Mouse (Mus musculus) ovary, postnatal 14 days (tissue): ENCODE measurements around the gene Alg9.

Source experiments
- DNase-seq: peaks from one replicate; pipeline ENCODE4 v3.0.0; 2022; ENCODE audit warnings: low spot score

The Alg9 gene

DNA sequence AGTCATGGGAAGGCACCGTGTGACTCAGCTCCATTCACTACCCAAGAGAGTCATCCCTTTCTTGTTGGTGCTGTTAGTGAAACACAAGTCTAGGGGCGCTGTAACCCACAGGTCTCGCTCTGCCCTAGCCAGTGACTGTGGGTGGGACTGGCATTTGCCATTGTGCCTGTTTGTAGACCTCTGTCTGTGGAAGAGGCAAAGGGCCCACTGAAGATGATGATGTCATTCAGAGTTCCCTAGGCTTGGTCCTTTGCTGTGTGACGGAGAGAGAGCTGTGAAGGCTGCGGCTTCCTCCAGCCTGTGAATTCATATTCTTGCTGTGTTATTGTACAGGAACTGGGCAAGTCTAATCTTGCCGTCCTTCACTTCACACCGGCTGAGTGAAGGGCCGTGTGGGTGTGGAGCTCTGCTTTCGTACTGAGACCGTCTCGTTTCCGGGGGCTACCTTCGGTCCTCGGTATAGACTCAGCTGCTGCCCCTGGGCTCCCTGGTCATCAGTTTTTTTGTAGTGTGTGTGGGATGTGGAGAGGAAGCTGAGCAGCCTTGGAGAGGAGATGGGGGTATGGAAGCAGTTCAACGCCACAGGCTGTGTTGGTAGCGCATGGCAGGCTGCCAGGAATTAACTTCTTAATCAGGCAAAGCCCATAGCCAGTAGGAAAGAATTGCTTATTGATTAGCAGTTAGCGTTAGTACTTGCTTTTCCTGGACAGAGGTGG, 78.0 kb downstream of the Alg9 start:
- DNase-seq = no peak

- no peak for DNase-seq
These were observed 79.6 kb downstream of the Alg9 start for GRCm38 (mm10) chr9:50854376-50854775.

GRCm38 (mm10) chr9:50855133-50855766, 80.4 kb downstream of the Alg9 start:
- DNase-seq = no peak

DNA sequence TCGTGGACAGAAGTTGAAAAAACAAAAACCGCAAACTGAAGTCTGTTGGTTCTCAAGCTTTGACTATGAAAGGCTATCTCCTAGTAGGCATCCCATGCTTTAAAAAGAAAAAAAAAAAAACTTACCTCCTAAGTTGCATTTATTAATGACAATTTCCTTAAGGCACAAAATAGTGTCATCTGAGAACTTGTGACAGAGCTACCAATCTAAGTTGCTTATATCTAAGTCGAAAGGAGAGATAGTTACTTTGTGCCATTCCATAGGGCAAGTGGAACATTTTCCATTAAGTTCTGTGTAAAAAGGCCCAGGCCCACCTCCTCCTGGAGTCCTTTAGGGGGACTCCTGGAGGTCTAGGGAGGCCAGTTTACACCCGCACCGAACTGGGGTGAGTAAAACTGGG, 81.0 kb downstream of the Alg9 start:
- no peak for DNase-seq

DNA sequence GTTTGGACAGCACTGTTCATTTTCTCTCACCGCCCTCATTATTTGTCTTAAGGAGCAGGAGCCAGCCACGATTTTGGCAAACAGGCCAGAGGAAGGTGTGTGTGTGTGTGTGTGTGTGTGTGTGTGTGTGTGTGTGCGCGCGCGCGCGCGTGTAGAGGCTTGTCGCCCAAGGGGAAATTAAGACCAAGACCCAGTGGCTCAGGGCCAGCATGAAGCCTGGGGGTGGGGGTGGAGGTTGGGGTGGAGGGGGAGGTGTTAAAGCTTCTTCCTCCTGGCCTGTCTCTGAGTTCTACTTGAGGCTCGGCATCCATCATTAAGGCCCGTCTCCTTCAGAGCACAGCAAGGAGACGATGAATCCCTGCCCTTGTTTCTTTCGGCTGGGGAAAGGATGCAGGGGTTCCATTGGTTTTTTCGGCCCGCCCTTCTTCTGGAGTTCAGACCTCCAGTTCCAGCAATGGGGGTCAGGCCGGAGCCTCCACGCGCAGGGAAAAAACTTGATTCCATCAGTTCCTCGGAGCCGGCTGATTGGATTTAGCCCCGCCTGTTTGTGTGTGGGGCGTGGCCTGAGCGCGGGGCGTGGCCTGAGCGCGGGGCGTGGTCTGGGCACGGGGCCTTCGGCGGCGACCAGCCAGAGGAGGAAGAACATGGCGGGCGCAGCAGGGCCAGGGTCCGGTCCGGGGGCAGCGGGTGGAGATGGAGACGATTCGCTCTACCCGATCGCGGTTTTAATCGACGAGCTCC, 81.7 kb downstream of the Alg9 start:
- peak; percentile 97 for DNase-seq

DNA sequence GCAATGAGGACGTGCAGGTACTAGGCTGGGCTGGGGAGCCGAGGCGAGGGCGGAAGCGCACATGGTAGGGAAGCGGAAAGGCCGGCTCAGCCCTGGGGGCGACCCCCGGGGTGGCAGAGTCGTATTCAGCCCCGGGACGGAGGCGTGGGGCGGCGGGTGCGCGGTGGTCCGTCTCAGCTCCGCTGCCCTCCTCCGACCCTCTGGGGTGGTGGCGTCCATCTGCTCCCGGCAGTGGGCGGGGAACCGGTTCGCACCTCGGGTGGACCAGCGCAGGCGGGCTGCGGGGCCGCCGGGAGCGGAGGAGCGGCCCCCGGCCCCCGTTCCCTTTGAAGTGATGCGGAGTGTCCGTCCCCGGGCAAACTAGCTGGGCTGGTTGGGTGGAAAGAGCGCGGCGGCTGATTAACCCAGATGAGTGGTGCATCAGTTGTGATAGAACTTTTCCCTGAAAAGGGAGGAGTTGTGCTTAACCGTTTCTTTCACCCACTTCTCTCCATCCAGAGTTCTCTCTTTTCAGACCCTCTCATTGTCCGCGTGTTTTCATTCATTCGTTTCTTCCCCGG, 82.3 kb downstream of the Alg9 start:
- DNase-seq = no peak

DNA sequence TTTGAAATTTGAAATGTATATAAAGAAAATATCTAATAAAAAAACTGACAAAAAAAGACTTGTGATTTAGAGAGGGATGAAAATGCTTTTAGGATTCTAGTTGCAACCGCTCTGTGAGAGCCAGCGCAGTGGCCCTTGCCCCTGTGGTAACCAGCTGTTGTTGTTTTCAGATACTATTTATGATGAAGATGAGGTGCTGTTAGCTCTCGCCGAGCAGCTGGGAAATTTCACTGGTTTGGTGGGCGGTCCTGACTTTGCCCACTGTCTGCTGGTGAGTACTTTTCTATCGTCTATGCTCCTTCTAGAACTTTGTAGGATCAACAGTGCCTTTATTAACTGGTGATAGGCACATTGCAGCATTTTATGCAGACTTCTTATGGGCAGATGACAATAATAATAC, 83.9 kb downstream of the Alg9 start:
- DNase-seq = no peak

GRCm38 (mm10) chr9:50861119-50861839, 86.5 kb downstream of the Alg9 start:
- DNase-seq = no peak

DNA sequence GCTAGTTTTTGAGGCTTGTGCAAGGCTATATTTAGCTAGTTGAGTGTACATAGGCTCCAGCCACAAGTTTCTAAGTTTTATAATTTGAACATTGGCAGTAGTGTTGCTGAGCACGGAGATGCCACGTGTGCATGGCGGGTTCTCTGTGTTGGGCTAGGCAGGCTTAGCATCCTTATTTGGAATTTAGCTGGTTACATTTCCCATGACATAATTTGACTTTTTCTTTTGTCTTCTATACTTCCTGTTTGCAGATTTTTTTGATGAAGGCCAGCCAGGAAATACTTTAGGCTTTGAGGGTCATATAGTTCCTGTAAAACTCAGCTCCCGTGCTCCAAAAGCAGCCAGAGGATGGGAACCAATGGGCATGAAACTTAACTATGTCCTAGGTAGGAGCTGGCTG, 89.0 kb downstream of the Alg9 start:
- DNase-seq = no peak

- DNase-seq = no peak
These were observed 90.1 kb downstream of the Alg9 start for GRCm38 (mm10) chr9:50864877-50865276.

DNA sequence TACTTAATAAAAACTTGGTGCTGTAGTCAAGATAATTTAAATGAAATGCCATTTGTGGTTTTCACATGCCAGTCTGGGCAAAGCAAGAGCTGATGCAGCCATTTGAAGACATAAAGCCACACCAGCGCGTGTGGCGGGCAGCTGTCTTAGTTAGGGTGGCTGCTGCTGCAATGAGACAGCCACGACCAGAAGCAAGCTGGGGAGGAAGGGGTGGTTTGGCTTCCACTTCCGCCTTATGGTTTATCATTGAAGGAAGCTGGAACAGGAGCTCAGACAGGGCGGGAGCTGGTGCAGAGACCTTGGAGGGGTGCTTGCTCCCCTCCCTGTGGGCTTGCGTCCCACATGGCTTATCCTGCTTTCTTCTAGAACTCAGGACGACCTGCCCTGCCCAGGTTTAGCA, 91.0 kb downstream of the Alg9 start:
- no peak for DNase-seq

DNA sequence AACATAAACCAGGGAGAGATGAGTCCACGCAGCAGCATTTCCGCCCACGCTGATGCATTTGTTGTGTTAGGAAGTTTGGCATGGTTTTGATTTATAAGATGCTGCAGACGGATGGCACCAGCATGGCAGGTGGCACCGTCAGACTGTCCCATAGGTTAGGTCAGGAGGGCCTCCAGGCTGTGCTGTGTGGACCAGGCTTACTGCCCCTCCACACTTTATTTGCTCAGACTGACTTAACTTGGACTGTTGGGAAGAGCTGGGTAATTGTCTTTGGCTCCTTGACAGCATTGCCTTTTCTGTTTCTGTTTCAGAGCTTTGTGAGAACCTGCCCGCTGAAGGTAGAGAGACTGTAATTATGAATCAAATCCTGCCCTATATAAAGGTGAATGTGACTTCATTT, 92.2 kb downstream of the Alg9 start:
- DNase-seq = no peak

DNA sequence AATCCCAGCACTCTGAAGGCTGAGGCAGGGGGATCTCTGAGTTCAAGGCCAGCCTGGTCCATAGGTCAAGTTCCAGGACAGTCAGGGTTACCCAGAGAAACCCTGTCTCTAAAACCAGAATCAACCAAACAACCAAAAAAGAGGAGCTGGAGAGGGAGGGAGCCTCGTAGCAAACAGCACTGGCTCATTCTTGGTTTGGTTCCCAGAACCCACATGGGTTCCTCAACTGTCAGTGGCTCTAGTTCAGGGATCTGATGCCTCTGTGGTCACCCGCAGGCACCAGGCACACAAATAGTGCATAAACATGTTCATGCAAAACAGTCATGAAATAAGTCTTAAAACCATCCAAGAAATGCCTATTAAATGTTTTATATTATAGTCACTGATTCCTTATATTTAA, 93.4 kb downstream of the Alg9 start:
- DNase-seq = no peak

- DNase-seq = no peak
These were observed 98.4 kb downstream of the Alg9 start for GRCm38 (mm10) chr9:50873210-50873609.

GRCm38 (mm10) chr9:50874031-50874430, 99.2 kb downstream of the Alg9 start:
- DNase-seq = no peak

- no peak for DNase-seq
These were observed 100.7 kb downstream of the Alg9 start for GRCm38 (mm10) chr9:50875470-50875869.

- DNase-seq = no peak
These were observed 101.5 kb downstream of the Alg9 start for GRCm38 (mm10) chr9:50876287-50876686.

- no peak for DNase-seq
These were observed 102.6 kb downstream of the Alg9 start for GRCm38 (mm10) chr9:50877431-50877830.

DNA sequence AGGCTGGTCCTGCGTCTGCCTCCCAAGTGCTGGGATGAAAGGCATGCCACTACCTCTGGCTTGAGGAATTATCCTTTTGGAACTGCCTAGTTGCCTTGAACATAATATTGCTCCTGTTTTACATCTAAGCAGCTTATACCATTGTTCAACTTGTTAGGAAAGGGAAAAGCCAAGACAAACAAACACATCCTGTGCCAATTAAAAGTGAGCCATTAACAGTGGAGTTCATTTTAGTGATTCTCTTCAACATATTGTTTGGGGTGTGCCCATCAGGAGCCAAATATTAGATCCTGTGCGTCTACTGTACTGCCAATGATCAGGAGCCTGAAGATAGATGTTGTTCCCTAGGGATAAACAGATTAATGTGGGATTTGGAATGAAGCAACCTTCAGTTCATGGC, 107.4 kb downstream of the Alg9 start:
- no peak for DNase-seq

GRCm38 (mm10) chr9:50884093-50884492, 109.3 kb downstream of the Alg9 start:
- DNase-seq = no peak

GRCm38 (mm10) chr9:50884741-50885599, 110.2 kb downstream of the Alg9 start:
- peak; percentile 40 for DNase-seq
